Mouse (Mus musculus): ENCODE measurements at regions not wholly inside any gene's neighbourhood (a gene's known extent, or its start where the extent isn't known, plus 50 kb on each side); places are given as distances from the start of the nearest gene placed in this dataset.

GRCm38 (mm10) chr12:79904913-79905549 lies 207.8 kb downstream of the Zfp36l1 start:
- Histone ChIP-seq H3K27ac (replicated peaks) (no peak overlapping the region), H3K9me3 (replicated peaks) (no peaks in the 10 kb centered on the region), H3K36me3 (replicated peaks) (no peaks in the 10 kb centered on the region), H3K9ac (no peak overlapping the region), H3K4me2 (no peak overlapping the region), H3K27me3 (no peaks in the 10 kb centered on the region), H3K4me3 (replicated peaks) (no peak overlapping the region), H3K4me1 (replicated peaks) (peaks cover 27% of the 10 kb centered on the region)
- ATAC-seq (ENCODE audit: insufficient read depth), result no peak
- WGBS (ENCODE audit: insufficient replicate concordance), result 36% methylated on average over 2 of the region's 2 CpGs

- H3K9me3 ChIP-seq (replicated peaks), result no peaks in the 10 kb centered on the region
- no peak for ATAC-seq (ENCODE audit: insufficient read depth)
- no peaks in the 10 kb centered on the region for H3K27me3 ChIP-seq
- no peak overlapping the region for H3K4me2 ChIP-seq
- H3K4me3 ChIP-seq (replicated peaks), result no peak overlapping the region
- no peak overlapping the region for H3K27ac ChIP-seq (replicated peaks)
- peaks cover 33% of the 10 kb centered on the region for H3K4me1 ChIP-seq (replicated peaks)
- H3K36me3 ChIP-seq (replicated peaks), result no peaks in the 10 kb centered on the region
- H3K9ac ChIP-seq, result no peak overlapping the region
- WGBS (ENCODE audit: insufficient replicate concordance), result 51% methylated on average over 7 of the region's 7 CpGs
These were observed 210.1 kb downstream of the Zfp36l1 start for GRCm38 (mm10) chr12:79902761-79903160.

- H3K4me3 ChIP-seq (replicated peaks), result no peak overlapping the region
- ATAC-seq (ENCODE audit: insufficient read depth), result no peak
- no peaks in the 10 kb centered on the region for H3K9me3 ChIP-seq (replicated peaks)
- no peaks in the 10 kb centered on the region for H3K27me3 ChIP-seq
- no peak overlapping the region for H3K4me2 ChIP-seq
- 56% methylated on average over 7 of the region's 7 CpGs for WGBS (ENCODE audit: insufficient replicate concordance)
- H3K27ac ChIP-seq (replicated peaks), result no peak overlapping the region
- H3K36me3 ChIP-seq (replicated peaks), result no peaks in the 10 kb centered on the region
- H3K4me1 ChIP-seq (replicated peaks), result peaks cover 29% of the 10 kb centered on the region
- no peak overlapping the region for H3K9ac ChIP-seq
These were observed 210.7 kb downstream of the Zfp36l1 start for GRCm38 (mm10) chr12:79902163-79902562.

- Histone ChIP-seq H3K4me3 (replicated peaks) (no peak overlapping the region), H3K4me1 (replicated peaks) (peaks cover 7% of the 10 kb centered on the region), H3K9ac (no peak overlapping the region), H3K27me3 (no peaks in the 10 kb centered on the region), H3K9me3 (replicated peaks) (no peaks in the 10 kb centered on the region), H3K36me3 (replicated peaks) (no peaks in the 10 kb centered on the region), H3K4me2 (no peak overlapping the region), H3K27ac (replicated peaks) (no peak overlapping the region)
- 16% methylated on average over 12 of the region's 12 CpGs for WGBS (ENCODE audit: insufficient replicate concordance)
- ATAC-seq (ENCODE audit: insufficient read depth), result no peak
These were observed 214.4 kb downstream of the Zfp36l1 start for GRCm38 (mm10) chr12:79898198-79898930.

GRCm38 (mm10) chr12:79895975-79896374 lies 216.8 kb downstream of the Zfp36l1 start:
- peaks cover 7% of the 10 kb centered on the region for H3K4me1 ChIP-seq (replicated peaks)
- H3K9me3 ChIP-seq (replicated peaks), result no peaks in the 10 kb centered on the region
- H3K9ac ChIP-seq, result no peak overlapping the region
- H3K4me2 ChIP-seq, result no peak overlapping the region
- WGBS (ENCODE audit: insufficient replicate concordance), result 60% methylated on average over 6 of the region's 6 CpGs
- H3K36me3 ChIP-seq (replicated peaks), result no peaks in the 10 kb centered on the region
- no peak overlapping the region for H3K4me3 ChIP-seq (replicated peaks)
- no peak overlapping the region for H3K27ac ChIP-seq (replicated peaks)
- no peaks in the 10 kb centered on the region; the same call in 1 of the 2 replicates for H3K27me3 ChIP-seq
- ATAC-seq (ENCODE audit: insufficient read depth), result no peak

- Histone ChIP-seq H3K27ac (replicated peaks) (no peak overlapping the region), H3K9me3 (replicated peaks) (no peaks in the 10 kb centered on the region), H3K27me3 (no peaks in the 10 kb centered on the region; the same call in 1 of the 2 replicates), H3K4me1 (replicated peaks) (peaks cover 7% of the 10 kb centered on the region), H3K4me3 (replicated peaks) (no peak overlapping the region), H3K9ac (no peak overlapping the region), H3K4me2 (no peak overlapping the region), H3K36me3 (replicated peaks) (no peaks in the 10 kb centered on the region)
- 71% methylated on average over 7 of the region's 7 CpGs for WGBS (ENCODE audit: insufficient replicate concordance)
- no peak for ATAC-seq (ENCODE audit: insufficient read depth)
These were observed 217.5 kb downstream of the Zfp36l1 start for GRCm38 (mm10) chr12:79895324-79895723.

- H3K9me3 ChIP-seq (replicated peaks), result no peaks in the 10 kb centered on the region
- no peak for ATAC-seq (ENCODE audit: insufficient read depth)
- no peak overlapping the region for H3K4me2 ChIP-seq
- H3K4me1 ChIP-seq (replicated peaks), result no peaks in the 10 kb centered on the region
- H3K27me3 ChIP-seq, result no peaks in the 10 kb centered on the region; the same call in 1 of the 2 replicates
- H3K27ac ChIP-seq (replicated peaks), result no peak overlapping the region
- H3K4me3 ChIP-seq (replicated peaks), result no peak overlapping the region
- no peaks in the 10 kb centered on the region for H3K36me3 ChIP-seq (replicated peaks)
- WGBS (ENCODE audit: insufficient replicate concordance), result 70% methylated on average over 8 of the region's 8 CpGs
- H3K9ac ChIP-seq, result no peak overlapping the region
These were observed 219.9 kb downstream of the Zfp36l1 start for GRCm38 (mm10) chr12:79892871-79893270.

GRCm38 (mm10) chr12:79891942-79892341 lies 220.9 kb downstream of the Zfp36l1 start:
- no peak for ATAC-seq (ENCODE audit: insufficient read depth)
- Histone ChIP-seq H3K4me3 (replicated peaks) (no peak overlapping the region), H3K36me3 (replicated peaks) (no peaks in the 10 kb centered on the region), H3K9ac (no peak overlapping the region), H3K27me3 (no peaks in the 10 kb centered on the region; the same call in 1 of the 2 replicates), H3K4me2 (no peak overlapping the region), H3K27ac (replicated peaks) (no peak overlapping the region), H3K9me3 (replicated peaks) (no peaks in the 10 kb centered on the region), H3K4me1 (replicated peaks) (no peaks in the 10 kb centered on the region)
- 54% methylated on average over 4 of the region's 4 CpGs for WGBS (ENCODE audit: insufficient replicate concordance)

- Histone ChIP-seq H3K4me1 (replicated peaks) (no peaks in the 10 kb centered on the region), H3K4me3 (replicated peaks) (no peak overlapping the region), H3K36me3 (replicated peaks) (no peaks in the 10 kb centered on the region), H3K27ac (replicated peaks) (no peak overlapping the region), H3K27me3 (no peaks in the 10 kb centered on the region; the same call in 1 of the 2 replicates), H3K4me2 (no peak overlapping the region), H3K9me3 (replicated peaks) (no peaks in the 10 kb centered on the region), H3K9ac (no peak overlapping the region)
- no peak for ATAC-seq (ENCODE audit: insufficient read depth)
- 53% methylated on average over 4 of the region's 4 CpGs for WGBS (ENCODE audit: insufficient replicate concordance)
These were observed 221.9 kb downstream of the Zfp36l1 start for GRCm38 (mm10) chr12:79890887-79891286.

GRCm38 (mm10) chr12:79890291-79890690 lies 222.5 kb downstream of the Zfp36l1 start:
- no peaks in the 10 kb centered on the region for H3K4me1 ChIP-seq (replicated peaks)
- H3K36me3 ChIP-seq (replicated peaks), result no peaks in the 10 kb centered on the region
- no peak for ATAC-seq (ENCODE audit: insufficient read depth)
- no peak overlapping the region for H3K27ac ChIP-seq (replicated peaks)
- WGBS (ENCODE audit: insufficient replicate concordance), result 72% methylated on average over 7 of the region's 7 CpGs
- no peak overlapping the region for H3K9ac ChIP-seq
- no peaks in the 10 kb centered on the region for H3K9me3 ChIP-seq (replicated peaks)
- no peak overlapping the region for H3K4me3 ChIP-seq (replicated peaks)
- no peak overlapping the region for H3K4me2 ChIP-seq
- H3K27me3 ChIP-seq, result no peaks in the 10 kb centered on the region; the same call in 1 of the 2 replicates

GRCm38 (mm10) chr12:79888812-79889211 lies 224.0 kb downstream of the Zfp36l1 start:
- Histone ChIP-seq H3K36me3 (replicated peaks) (no peaks in the 10 kb centered on the region), H3K9ac (no peak overlapping the region), H3K4me2 (no peak overlapping the region), H3K27ac (replicated peaks) (no peak overlapping the region), H3K9me3 (replicated peaks) (no peaks in the 10 kb centered on the region), H3K27me3 (no peaks in the 10 kb centered on the region; the same call in 1 of the 2 replicates), H3K4me1 (replicated peaks) (no peaks in the 10 kb centered on the region), H3K4me3 (replicated peaks) (no peak overlapping the region)
- 70% methylated on average over 4 of the region's 4 CpGs for WGBS (ENCODE audit: insufficient replicate concordance)
- no peak for ATAC-seq (ENCODE audit: insufficient read depth)

All from liver, embryonic 15.5 days (tissue).